Mouse (Mus musculus) layer of hippocampus, adult 18-20 months (tissue): ENCODE data around the gene Foxa2. TPM values are rescaled to one million over a fixed set of nuclear protein-coding genes. Genes with fewer than 3 reads are reported as not detected.

Source experiments
- DNase-seq, 2 experiments: peaks; one replicate each; pipeline ENCODE4 v3.0.0; 2022; ENCODE audit warnings: low spot score in 2 of 2
- total RNA-seq, 2 experiments: library from RNA; stranded (reverse); gene quantifications; 2 replicates each; pipeline ENCODE4 v1.2.3; 2021

Foxa2 gene
- total RNA-seq, 2 experiments from 2014 or later, result not detected

DNA sequence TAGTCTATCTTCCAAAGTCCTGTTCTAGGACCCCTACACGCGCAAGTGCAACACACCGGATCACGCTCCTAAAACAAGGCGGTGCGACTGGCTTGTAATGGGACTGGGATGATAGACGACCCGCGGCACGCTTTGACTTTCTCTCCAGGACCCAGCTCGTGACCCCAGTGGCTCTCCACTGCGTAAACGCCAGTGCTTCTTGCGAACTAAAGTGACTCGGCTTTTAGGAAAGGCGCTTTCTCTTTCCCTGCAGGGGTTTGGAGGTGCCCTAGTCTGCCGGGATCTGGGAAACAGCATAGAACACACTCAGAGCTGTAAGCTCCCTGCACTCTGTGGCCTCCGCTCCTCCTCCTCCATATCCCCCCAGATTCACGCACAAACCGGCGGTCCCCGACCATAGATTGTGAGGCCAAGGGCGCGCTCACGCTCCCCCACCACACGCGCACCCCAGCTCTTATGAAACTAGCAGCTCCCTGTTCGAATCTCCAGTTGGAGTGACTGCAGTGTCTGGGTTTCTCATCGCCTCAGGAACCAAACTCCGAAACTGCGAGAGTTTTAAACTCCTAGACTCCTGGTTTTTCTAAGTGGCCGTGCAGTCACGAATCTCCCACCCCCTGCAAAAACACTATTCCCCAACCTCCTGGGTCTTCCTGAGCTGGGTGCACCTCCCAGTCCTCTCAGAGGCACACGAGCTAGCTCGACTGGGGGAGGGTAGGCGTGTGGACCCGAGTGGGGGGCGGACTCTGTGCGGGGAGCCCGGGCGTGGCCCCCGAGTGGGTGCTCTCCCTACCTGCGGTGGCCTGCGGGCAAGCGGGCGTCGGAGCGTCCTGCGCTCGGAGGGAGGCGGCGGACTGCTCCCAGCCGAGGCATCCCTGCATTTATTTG lies 7.2 kb downstream of the Foxa2 start:
- no peak for DNase-seq

DNA sequence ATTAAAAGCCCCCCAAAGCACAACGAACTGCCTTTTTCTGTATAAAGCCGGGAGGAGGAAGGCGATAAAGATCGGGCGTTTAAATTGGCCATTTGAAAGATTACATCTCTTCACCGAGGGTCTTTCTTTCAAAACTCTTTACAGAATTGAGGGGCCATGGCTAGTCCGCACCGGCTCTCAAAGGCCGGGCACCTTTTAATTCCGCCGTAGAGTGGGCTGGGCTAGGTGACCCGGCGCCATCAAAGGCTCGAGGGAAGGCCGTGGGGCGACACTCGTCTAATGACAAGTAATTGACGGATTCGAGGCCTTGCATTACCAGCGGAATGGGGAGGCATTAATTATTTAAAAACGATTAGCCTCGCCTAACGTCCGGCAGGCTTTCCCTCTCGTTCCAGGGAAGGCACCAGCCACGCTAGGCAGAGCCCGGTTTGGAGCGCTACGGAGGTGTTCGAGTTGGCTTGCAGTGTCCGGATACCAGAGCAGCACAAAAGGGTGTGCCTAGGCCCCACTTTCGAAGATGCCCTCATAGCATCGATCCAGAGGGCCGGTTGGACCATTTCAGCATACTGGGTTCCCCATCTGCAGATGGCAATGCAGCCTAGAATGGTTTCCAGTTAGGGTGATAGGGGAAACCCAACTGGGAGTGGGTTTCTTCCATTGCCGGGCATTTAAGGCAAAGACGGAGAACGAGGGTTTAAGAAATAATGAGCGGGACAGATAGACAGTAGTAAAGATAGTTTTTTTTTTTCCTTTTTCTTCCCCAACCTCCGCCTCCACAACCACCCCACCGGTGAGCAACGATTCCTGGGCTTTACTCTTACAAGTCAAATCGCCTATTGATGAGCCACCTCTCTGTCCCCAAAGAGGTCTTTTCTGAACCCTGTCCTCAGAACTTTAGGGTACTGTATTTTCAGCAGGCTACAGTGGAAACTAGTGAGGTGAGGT lies 8.1 kb downstream of the Foxa2 start:
- DNase-seq, result no peak

DNA sequence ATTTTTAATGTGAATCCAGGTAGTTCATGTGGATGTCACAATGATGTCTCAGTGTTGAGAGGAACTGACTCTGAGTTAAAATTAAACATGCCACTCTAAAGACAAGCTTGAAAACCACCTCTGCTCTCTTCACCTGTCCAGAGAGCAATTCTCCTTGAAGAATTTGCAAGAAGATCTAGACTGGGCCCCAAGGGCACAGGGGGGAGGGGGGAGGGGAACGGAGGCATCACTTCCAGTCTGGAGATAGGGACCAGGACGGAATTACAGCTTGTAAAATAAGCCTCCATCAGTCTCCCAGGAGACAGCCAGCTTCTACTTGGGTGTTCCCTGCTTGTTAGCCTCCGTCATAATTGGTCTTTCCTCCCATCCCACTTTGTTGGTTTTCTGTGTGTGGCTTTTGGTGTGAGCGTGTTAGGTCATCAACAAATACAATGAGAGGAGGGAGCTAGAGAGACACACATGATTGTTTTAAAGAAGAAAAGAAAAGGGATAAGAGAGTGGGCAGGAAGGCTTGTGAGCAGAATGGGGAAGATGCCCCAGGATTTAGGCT lies 10.1 kb downstream of the Foxa2 start:
- no peak for DNase-seq

DNA sequence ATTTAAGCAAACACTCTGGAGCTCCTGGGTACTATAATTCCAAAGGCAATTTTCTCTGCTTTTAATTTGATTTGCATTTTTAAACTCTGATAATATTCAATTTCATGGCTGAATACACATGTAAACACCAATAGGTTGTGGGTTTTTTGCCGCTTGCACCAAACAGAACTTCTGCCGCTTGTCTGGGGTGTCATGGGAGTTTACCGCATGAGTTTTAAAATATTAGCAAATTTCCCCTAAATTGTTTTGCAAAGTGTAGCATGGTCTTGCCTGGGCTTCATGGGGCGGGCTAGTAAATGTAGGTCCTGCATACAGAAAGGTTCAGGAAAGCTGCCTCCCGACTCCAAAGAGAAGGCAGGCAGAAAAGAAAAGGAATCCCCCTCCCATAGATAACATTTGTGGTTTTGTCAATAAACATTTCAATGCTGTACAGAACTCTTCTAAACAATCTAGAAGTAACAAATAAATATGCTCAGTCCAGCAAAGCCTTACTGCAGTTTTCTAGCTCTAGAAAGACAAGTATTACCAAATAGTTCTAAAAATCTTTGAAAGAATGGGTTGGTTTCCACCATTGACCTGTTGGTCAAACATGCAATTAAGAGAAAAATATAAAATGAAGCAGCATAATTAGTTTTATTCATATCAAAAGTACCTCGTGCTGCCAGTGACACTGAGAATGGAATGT lies 15.6 kb downstream of the Foxa2 start:
- no peak for DNase-seq

DNA sequence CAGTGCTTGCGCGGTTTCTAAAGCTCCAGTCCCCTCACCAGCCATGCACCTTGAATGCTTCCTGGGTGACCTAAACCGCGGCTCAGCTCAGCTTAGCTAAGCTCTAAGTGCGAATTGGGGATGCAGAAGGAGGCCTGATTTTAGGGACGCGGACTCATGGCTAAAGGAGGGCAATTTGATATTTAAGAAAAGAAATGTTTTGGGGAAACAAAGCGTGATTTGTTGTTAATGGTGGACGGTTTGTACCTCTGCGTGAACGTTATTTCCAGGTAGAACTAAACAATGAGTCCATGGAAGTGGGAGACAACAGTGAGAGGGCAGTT lies 16.2 kb downstream of the Foxa2 start:
- DNase-seq, result no peak

DNA sequence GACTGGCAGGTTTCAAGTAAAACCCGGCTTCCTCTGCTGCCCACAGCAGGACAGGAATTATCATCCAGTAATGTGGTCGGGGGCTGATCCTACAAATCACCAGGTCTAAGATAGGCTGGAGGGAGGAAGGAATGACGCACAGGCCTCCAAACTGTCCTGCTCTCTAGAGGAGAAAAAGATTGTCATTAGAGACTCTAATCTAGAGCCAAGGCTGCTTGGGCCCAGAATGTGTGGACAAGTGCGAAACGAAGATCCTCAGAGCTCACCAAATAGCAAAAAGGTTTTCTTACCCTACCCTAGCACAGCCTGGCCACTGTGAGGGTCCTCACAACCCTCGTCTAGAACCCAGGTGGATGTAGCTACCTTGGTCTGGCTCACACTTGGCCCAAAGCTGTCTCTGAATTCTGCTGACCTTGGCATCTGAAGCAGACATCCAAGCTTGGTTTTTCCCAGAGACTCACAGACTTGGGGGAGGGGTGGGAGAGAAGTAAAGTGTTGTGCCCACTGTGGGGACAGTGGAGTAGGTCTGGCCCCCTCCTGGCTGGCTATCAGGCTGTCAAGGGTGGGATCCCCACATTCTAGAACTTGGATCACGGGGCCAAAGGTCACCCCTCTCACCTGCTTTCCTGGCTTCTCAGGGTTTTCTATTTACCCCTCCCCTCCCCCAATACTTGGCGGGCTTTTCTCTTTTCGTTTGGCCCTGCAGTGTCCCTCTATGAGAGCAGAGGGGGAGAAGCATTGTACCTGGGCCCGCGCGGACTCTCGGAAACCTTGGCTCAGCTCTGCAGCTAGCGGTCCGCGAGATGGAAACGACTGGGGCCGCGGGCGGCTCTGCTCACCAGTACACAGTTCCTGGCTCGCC lies 16.8 kb downstream of the Foxa2 start:
- no peak for DNase-seq

DNA sequence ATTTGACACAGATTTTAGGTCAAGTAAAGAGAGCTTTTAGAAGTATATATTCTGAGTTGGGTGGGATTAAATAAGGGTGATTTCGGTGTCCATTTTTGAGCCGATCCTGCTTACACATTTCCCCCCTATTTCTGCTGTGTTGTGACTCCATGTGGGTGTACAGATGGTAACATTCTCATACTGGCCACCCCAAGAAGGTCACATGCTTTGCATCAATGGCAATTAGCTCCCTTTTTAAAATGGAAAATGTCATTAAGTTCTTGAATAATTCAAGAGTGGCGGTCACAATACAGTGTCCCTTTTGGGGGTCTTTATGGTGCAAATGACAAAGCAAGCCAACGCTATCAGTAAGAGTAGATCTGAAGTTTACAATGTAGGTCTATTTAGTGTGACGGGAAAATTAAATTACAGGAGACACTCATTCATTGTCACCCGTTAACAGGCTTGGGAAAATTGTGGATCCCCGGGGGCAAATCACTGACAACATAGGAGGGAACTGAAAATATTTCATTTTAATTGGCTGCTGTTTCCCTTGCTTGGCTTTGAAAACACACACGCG lies 17.6 kb downstream of the Foxa2 start:
- DNase-seq, result no peak

DNA sequence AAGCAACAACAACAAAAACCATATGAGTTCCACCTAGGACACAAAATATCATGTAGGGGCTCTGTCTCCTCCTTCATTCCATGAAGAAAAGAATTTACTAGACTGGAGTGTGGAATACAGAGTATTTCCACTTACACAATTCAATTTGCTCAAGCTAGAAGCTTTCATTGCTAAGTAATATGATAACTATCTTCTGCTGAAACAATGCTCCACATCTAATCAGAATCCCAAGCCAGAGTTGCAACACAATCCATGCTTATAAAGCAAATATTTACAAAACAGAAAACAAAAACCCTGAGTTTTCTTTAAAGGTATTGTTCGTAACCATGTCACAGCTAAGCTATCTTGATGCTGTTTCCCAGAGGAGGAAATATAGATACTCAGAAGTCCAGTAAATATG lies 20.4 kb downstream of the Foxa2 start:
- no peak for DNase-seq

DNA sequence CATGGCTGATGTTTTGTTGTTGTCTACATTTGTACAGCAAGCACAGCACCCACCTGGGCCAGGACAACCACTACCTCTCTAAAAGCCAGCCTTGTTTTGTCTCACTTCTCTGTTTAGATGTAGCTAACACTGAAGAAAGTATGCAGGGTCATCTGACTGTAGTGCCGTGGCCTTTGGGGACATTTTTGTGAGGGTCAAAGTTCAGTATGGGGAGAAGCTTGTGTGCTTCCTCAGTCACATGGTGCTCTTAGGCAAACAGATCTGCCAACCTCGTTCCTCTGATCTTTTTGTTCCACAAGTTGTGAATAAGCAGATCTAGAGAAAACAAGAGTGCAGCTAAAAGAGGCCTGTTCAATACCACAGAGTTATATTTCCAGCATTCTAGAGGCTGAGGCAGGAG lies 21.3 kb downstream of the Foxa2 start:
- DNase-seq, result no peak

DNA sequence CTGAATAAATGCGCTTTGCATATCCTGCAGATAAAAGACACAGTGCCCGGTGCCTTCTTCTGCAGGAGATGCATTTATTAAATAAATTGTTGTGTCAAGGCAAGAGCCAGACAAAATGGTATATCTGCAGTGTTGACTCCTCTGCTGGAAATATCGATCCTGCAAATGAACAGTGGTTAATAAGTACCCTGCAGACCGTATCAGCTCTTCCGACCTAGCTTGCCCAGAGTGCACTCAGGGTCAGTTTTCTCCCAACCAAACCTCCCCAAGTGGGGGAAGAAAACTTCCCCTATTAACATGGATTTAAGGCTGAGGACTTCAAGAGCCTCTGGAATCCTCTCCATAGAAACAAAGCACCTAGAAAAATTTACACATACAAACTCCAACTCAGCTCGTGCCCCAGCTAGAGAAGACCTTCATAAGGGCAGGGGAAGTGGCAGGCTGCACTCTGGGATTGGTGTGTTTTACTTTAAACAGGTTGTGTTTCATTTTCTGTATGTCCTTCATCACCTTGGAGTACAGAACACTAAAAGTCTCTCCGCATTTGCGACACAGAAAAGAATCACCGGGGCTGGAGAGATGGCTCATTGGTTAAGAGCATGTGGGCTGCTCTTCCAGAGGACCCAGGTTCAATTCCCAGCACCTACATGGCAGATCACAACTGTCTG lies 22.4 kb downstream of the Foxa2 start:
- DNase-seq, result no peak

DNA sequence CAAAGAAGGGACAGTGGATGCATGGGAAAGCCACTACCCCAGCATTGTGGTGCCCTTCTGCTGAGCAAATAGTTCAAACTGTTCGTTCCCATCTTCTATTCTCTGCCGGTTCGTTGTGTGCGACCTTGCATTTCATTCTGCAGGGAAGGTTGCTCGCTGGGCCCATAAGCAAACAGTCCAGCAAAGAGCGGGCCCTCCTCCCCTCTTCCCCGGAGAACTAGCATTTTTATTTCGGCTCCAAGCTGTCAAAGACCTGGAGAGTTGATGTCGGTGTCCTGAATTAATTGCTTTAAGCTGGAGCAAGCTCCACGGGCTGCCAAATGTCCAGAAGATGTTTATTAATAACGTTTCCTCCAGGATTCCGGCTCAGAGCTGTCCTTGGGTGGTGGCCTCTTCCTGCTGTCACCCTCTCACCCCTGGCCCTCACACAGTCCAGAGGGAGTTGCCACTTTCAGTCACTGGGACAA lies 23.4 kb downstream of the Foxa2 start:
- DNase-seq, result no peak

DNA sequence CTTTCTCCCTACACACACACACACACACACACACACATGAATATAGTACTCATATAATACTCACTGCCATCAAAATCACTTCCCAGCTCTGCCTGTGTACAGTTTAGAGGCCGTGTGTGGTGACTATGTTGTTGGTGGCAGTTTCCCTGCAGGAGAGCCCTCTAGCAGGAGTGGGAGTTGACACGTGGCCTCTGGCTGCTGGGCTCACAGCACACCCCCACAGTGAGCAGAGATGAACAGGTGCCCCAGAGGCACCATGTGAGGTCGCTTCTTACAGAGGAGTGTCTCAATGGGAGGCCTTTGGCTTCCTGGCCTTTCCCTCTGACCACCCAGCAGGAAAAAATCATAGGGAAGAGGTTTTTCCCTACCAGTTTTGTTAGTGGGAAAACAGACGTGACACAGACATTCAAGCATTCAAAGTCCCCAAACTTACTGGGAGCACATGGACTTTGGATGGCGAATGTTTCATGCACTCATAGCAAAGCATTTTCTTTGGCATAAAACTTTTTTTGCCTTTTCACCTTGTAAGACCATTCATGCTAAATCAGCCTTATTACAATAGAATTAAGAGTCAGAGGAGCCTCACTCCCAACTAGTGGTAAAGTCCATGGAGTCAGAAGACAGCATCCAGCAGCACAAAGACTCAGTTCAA lies 24.7 kb downstream of the Foxa2 start:
- no peak for DNase-seq

DNA sequence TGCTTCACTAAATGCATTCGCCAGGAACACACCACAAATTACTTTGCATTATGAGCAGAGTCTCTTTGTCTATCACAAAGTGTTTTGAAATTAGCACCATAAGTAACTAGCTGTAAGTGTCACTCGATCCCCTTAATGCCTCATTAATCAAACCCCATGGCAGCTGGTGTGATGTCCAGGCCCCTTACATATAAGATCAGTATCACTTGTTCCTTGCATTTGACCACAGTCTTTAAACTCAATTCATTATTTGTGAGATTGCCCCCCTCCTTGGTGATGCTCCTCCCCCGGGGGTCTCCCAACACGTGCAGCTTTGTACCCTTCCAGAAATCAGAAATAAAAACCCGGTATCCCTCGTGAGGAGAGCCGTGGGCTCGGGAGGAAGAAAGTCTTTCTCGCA lies 25.8 kb downstream of the Foxa2 start:
- DNase-seq, result no peak

DNA sequence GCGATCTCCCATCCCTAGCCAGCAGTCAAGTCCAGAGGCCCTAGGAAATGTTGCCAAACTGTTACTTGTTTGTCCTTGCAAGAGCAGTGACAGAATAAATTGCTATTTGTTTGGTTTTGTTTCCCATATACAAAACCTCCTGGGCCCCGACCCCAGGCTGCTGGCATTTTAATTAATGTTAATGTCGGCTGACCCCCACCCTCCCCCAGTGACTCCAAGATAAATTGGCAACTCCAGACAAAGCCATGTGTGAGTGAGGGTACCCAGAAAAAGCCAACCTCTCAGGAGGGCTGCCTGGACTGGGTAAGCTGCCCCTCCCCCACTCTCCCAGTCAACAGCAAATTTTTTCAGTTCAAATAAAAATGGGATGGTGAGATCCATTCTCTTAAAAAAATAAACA lies 26.6 kb downstream of the Foxa2 start:
- DNase-seq, result no peak

DNA sequence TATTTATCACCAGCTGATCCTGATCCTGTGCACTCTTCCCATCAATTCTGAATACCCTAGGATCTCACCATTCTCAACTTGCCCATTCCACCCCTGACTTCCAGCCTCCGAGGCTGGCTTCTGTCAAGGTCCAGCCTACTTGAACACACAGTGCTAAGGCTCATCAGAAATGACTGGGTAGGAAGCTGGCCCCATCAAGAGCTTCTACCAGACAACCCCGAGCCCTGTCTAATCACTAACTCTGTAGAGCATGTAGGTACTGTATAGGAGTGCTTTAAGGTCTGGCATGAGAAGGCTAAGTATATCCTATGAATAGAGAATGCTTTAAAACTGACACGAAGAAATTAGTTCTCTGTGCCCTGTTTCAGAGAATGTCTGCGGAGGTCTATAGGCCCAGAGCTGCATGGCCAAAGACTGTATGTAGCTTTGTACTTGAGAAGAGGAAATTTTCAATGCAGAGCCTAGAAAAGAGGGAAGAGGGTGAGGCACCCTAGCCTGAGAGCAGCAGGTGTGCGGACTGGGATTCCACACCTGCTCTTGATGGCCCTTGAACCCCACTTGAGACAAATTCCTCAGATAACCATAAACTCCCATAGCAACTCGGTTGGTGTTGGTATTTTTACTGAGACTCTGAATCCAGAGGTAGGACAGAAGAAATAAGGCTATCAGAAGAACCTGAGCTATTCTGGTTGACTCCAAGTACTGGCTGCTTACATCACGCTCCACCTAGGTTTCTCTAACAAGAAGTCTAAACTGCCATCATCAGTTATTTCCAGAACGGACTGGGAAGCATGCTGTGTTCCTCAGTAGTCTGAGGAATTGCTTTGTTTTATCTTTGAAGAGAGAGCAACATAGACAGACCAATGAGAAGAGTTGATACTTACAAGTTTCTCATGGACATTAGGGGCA lies 28.7 kb downstream of the Foxa2 start:
- DNase-seq, result no peak

DNA sequence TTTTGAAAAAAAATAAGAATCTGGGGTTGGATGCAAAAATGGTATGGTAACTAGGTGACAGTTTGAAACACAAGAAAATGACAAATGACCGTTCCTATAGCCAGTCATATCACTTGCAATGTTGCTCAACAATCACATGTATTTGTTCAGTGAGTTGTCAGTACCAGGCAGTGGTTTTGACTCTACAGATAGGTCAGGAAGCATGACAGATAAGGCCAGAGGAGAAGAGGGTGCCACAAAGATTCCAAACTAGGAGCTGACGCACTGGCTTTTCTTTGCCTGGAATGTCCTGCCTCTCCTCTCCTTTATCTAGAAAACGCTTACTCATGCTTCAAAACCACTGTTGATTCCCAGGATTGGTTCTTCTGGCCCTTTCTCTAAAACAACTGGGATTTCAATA lies 33.4 kb downstream of the Foxa2 start:
- no peak for DNase-seq

DNA sequence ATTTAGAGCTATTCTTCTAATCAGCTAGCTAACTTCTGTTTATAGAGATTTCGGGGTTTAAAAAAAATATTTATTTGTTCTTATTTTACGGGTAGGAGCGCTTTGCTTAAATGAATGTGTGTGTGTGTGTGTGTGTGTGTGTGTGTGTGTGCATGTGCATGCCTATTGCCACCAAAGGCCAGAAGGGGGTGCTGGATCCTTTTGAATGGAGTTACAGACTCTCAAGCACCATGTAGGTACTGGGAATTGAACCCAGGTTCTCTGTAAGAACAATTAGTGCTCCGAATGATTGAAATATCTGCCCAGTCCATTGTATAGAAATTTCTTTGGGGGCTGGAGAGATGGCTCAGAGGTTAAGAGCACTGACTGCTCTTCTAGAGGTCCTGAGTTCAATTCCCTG lies 37.7 kb downstream of the Foxa2 start:
- no peak for DNase-seq
